Mouse (Mus musculus) erythroblast, adult 5-6 weeks (primary cell): ENCODE data around the gene Phospho2. TPM values are rescaled to one million over a fixed set of nuclear protein-coding genes. Genes with fewer than 3 reads are reported as not detected.

ENCODE experiments used
- ATAC-seq: replicated peaks from 2 replicates; pipeline ENCODE4 v1.8.0; 2016; ENCODE audit warnings: moderate number of reproducible peaks, mild to moderate bottlenecking, moderate TSS enrichment, inconsistent platforms; ENCODE audit not compliant: poor library complexity, low FRiP score, severe bottlenecking
- total RNA-seq, 2 experiments: library from RNA; stranded (forward) in 1 of 2; stranded (reverse) in 1 of 2; fragments of 150-400 nt in 1 of 2; fragments of 200-764, 138-1000 nt in 1 of 2; gene quantifications; 2 replicates each; pipeline versions ENCODE4 v1.2.3 to v1.2.4; 2015 to 2017; ENCODE audit warnings: low replicate concordance in 2 of 2

Gene Phospho2
- total RNA-seq, 2 experiments from 2014 or later = 12.0 to 15.4 TPM

- peak; percentile 48 for ATAC-seq
These were observed 33.1 kb downstream of the Phospho2 start for GRCm38 (mm10) chr2:69822361-69823128.

DNA sequence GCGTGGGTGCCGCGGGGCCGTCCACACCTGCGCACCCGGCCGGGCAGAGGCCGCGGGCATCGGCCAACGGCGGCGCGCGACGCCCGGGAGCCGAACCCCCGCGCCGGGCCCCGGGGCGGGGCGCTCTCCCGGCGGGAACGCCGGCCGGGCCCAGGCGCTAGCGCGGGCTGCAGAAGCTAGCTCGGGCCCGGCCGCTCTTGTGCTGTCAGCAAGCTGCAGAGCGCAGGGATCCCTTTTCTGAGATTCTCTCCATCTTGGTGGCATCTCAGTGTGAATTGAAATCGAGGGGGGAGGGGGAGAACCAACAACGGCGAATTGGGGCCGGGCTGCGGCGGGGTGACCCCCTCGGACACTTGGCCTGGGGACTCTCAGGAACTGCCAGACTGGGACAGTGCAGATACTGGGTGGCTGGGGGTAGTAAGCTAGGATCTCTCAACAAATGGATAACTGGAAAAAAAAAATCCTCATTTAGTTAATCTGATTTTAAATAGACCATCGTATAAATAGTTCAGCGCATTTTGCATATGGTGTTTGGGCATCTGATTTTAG is 33.8 kb downstream of the Phospho2 start:
- peak; percentile 51; the same call in 1 of the 2 replicates for ATAC-seq

DNA sequence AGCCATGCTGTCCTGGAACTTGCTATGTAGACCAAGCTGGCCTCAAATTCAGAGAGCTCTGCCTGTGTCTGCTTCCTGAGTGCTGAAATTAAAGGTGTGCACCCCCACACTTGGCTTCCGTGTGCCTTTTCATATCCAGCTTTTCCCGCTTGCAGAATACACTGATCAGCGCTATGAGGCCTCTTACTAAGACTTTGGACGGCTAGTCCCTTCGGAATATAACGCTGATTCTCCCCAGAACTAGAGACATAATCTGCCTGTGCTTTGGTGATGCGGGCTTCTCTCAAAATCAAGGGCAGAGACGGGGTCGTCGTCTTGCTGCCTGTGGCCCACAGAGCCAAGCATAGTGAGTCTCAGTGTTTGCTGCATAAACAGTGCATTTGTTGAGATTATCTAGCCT is 36.5 kb downstream of the Phospho2 start:
- ATAC-seq = no peak

GRCm38 (mm10) chr2:69826380-69826779 is 37.0 kb downstream of the Phospho2 start:
- ATAC-seq = no peak

DNA sequence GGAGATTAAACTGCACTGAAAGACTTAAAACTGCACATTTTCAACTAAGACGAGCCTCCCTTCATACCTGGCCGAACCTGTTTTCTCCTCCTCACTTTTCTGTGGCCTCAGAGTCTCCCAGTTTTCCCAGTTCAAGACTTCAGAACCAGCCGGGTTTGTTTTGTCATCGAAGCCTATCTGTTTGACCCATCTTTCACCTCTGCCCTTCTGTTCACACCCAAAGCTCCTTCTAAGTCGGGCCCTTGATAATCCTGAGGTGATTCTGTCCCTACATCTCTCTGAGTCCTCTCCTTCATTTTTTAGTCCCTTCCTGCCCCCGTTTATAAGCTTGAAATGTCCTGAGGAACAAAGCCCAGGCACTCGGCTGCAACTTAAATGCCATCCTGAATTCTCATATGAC is 38.6 kb downstream of the Phospho2 start:
- ATAC-seq = no peak

- no peak for ATAC-seq
These were observed 40.3 kb downstream of the Phospho2 start for GRCm38 (mm10) chr2:69829680-69830079.

DNA sequence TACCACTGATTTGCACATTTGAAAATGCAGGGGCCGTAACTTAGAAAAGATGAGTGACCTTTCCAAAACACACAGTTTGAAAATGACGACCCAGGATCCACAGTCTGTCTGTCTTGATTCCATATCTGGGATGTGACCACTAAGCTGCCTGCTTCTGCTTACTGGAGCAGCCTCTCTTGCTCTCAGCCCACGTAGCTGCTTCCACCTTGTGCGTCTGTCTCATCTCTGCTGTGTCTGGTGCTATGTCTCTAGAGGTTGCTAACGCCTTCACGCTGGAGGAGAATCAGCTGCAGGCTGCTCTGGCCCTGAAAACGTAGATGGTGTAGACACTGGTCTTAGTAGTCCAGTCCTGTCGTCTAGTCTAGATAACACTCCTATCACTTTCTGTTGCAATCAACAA is 40.7 kb downstream of the Phospho2 start:
- no peak; the same call in 1 of the 2 replicates for ATAC-seq

DNA sequence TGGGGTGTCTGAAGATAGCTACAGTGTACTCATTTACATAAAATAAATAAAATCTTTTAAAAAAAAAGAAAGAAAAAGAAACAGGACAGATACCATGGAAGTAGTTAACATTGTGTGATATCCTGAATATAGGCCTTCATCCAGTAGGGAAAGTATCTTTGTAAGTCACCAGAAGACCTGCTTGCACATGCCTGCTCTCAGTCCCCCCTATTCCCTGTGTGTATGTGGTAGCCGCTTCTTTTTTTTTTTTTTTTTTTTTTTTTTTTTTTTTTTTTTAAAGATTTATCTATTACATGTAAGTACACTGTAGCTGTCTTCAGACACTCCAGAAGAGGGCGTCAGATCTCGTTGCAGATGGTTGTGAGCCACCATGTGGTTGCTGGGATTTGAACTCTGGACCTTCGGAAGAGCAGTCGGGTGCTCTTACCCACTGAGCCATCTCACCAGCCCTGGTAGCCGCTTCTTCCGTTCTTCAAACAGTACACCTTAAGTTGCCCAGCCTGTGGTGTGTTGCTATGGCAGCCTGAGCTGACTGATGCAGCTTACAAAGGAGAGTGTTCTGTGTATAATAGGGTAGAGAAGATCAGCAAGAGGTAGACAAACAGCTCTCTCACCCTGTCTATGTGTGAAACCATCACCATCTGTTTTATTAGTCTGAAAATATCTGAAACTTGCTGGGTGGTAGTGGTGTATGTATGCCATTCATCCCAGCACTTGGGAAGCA is 48.0 kb downstream of the Phospho2 start:
- peak; percentile 26; the same call in 1 of the 2 replicates for ATAC-seq

GRCm38 (mm10) chr2:69837996-69838395 is 48.6 kb downstream of the Phospho2 start:
- ATAC-seq = peak; percentile 89

- no peak for ATAC-seq
These were observed 49.3 kb downstream of the Phospho2 start for GRCm38 (mm10) chr2:69838707-69839106.

- ATAC-seq = no peak
These were observed 50.8 kb downstream of the Phospho2 start for GRCm38 (mm10) chr2:69840261-69840660.

- no peak for ATAC-seq
These were observed 59.8 kb downstream of the Phospho2 start for GRCm38 (mm10) chr2:69849215-69849614.

Other genes with a start within 250 kb of the Phospho2 start
- gene Lrp2, start 203.6 kb upstream of the Phospho2 start, total RNA-seq (2015; ENCODE audit: low replicate concordance) = not detected in 2 replicates
- gene Lrp2, start 203.6 kb upstream of the Phospho2 start, total RNA-seq (2017; ENCODE audit: low replicate concordance) = not detected in 2 replicates
- gene Bbs5, start 142.5 kb upstream of the Phospho2 start, total RNA-seq (2015; ENCODE audit: low replicate concordance) = not detected in 2 replicates
- gene Bbs5, start 142.5 kb upstream of the Phospho2 start, total RNA-seq (2017; ENCODE audit: low replicate concordance) = not detected in 2 replicates
- gene Klhl41, start 119.5 kb upstream of the Phospho2 start, total RNA-seq (2015; ENCODE audit: low replicate concordance) = 1.3 TPM in 1 of 2 replicates, not detected in the other
- not detected in 2 replicates for gene Klhl41, start 119.5 kb upstream of the Phospho2 start, total RNA-seq (2017; ENCODE audit: low replicate concordance)
- gene Fastkd1, start 76.1 kb upstream of the Phospho2 start, total RNA-seq (2015; ENCODE audit: low replicate concordance) = 4.2 and 5.0 TPM in 2 replicates
- gene Fastkd1, start 76.1 kb upstream of the Phospho2 start, total RNA-seq (2017; ENCODE audit: low replicate concordance) = 1.3 and 1.9 TPM in 2 replicates
- 30.3 and 33.6 TPM in 2 replicates for gene Ppig, start 67.1 kb upstream of the Phospho2 start, total RNA-seq (2015; ENCODE audit: low replicate concordance)
- 14.9 and 34.7 TPM in 2 replicates for gene Ppig, start 67.1 kb upstream of the Phospho2 start, total RNA-seq (2017; ENCODE audit: low replicate concordance)
- gene Ccdc173, start within 50 bp of the Phospho2 start, total RNA-seq (2015; ENCODE audit: low replicate concordance) = 1.5 TPM in 1 of 2 replicates, not detected in the other
- 1.1 and 2.0 TPM in 2 replicates for gene Ccdc173, start within 50 bp of the Phospho2 start, total RNA-seq (2017; ENCODE audit: low replicate concordance)
- gene Klhl23, start 32.3 kb downstream of the Phospho2 start, total RNA-seq (2015; ENCODE audit: low replicate concordance) = 2.1 and 2.7 TPM in 2 replicates
- 3.6 and 10.4 TPM in 2 replicates for gene Klhl23, start 32.3 kb downstream of the Phospho2 start, total RNA-seq (2017; ENCODE audit: low replicate concordance)
- gene Ssb, start 71.9 kb downstream of the Phospho2 start, total RNA-seq (2015; ENCODE audit: low replicate concordance) = 90.3 and 130 TPM in 2 replicates
- gene Ssb, start 71.9 kb downstream of the Phospho2 start, total RNA-seq (2017; ENCODE audit: low replicate concordance) = 98.7 and 161 TPM in 2 replicates
- 22.8 and 34.0 TPM in 2 replicates for gene Mettl5, start 96.0 kb downstream of the Phospho2 start, total RNA-seq (2015; ENCODE audit: low replicate concordance)
- gene Mettl5, start 96.0 kb downstream of the Phospho2 start, total RNA-seq (2017; ENCODE audit: low replicate concordance) = 33.3 and 50.2 TPM in 2 replicates
- gene Ubr3, start 107.6 kb downstream of the Phospho2 start, total RNA-seq (2015; ENCODE audit: low replicate concordance) = 63.7 and 68.0 TPM in 2 replicates
- gene Ubr3, start 107.6 kb downstream of the Phospho2 start, total RNA-seq (2017; ENCODE audit: low replicate concordance) = 83.7 and 117 TPM in 2 replicates
- not detected in 2 replicates for gene Myo3b, start 249.5 kb downstream of the Phospho2 start, total RNA-seq (2015; ENCODE audit: low replicate concordance)
- not detected in 2 replicates for gene Myo3b, start 249.5 kb downstream of the Phospho2 start, total RNA-seq (2017; ENCODE audit: low replicate concordance)